Mouse (Mus musculus): Measurements from ENCODE around the gene Aoc2.

DNA sequence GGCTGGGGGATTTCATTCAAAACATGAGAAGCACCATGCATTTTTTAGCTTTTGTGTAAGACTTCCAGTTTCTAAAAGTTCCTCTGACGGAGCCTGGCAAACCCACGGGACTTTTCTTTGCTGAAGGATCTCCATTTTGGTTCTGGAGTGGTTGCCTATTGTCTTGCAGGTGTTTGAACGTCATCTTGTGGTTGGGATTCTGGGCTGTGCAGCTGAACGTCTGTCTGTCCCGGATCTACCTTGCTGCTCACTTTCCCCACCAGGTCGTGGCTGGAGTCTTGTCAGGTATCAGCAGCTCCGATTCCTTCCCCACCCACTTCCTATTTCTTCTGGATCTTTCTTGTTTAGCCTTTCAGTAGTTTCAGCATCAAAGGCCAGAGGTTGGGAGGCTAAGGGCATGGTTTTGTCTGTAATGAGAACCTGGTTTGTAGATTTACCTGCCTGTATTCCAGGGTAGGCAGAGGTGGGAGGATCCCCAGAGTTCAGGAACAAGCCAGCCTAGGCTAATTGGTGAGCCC is 49.6 kb downstream of the Aoc2 start:
- no peak for TF ChIP-seq POLR2A (IDR thresholded peaks at IDR 0.05; ENCODE audit: extremely low read depth, insufficient read depth, low read length)
- TF ChIP-seq CTCF (IDR thresholded peaks at IDR 0.05; ENCODE audit: low read depth, low read length), result no peak

Data from liver, adult 2 months (tissue).